Mouse (Mus musculus) forebrain, postnatal 0 days (tissue): ENCODE measurements around the gene Dock9. TPM values are rescaled to one million over a fixed set of nuclear protein-coding genes. Genes with fewer than 3 reads are reported as not detected.
A peak's percentile ranks its signal among the peaks of the same experiment; 100 is the strongest.

Source experiments
- ATAC-seq: fragments of 200-750 bp; cut with Nextera tagmentation; 2 replicates; pipeline ENCODE4 v1.8.0; 2017; ENCODE audit warnings: mild to moderate bottlenecking, moderate library complexity
- DNase-seq: peaks from one replicate; pipeline ENCODE4 v3.0.0-alpha.2; 2015
- H3K27ac ChIP-seq: fragments of 300-500 bp; sonication (generic); 2 replicates; pipeline ENCODE4 v1.5.1; 2014; ENCODE audit warnings: low read depth, mild to moderate bottlenecking, antibody characterized with exemption, low read length, moderate library complexity, mixed read lengths
- H3K27me3 ChIP-seq: fragments of 300-500 bp; sonication (generic); 2 replicates; pipeline ENCODE4 v1.6.1; 2014; ENCODE audit warnings: mild to moderate bottlenecking, low read length, mixed read lengths; ENCODE audit not compliant: insufficient read depth
- H3K36me3 ChIP-seq: fragments of 300-500 bp; sonication (generic); 2 replicates; pipeline ENCODE4 v1.6.1; 2014; ENCODE audit warnings: mild to moderate bottlenecking, moderate library complexity; ENCODE audit not compliant: insufficient read depth
- H3K4me1 ChIP-seq: fragments of 300-500 bp; sonication (generic); 2 replicates; pipeline ENCODE4 v1.6.1; 2014; ENCODE audit warnings: antibody characterized with exemption; ENCODE audit not compliant: insufficient read depth
- H3K4me2 ChIP-seq: fragments of 300-500 bp; sonication (generic); 2 replicates; pipeline ENCODE4 v1.6.1; 2014; ENCODE audit warnings: low read depth, mild to moderate bottlenecking, moderate library complexity
- H3K4me3 ChIP-seq: fragments of 300-500 bp; sonication (generic); 2 replicates; pipeline ENCODE4 v1.5.1; 2014; ENCODE audit warnings: low read depth, low read length, mixed read lengths
- H3K9ac ChIP-seq: fragments of 300-500 bp; sonication (generic); 2 replicates; pipeline ENCODE4 v1.6.1; 2014; ENCODE audit warnings: mild to moderate bottlenecking
- H3K9me3 ChIP-seq: fragments of 300-500 bp; sonication (generic); 2 replicates; pipeline ENCODE4 v1.6.1; 2016; ENCODE audit warnings: low read length
- CTCF ChIP-seq: sonication (generic); IDR thresholded peaks from 2 replicates; pipeline ENCODE4 v1.5.1; 2016; ENCODE audit warnings: antibody characterized with exemption, control low read depth, low read depth
- WGBS: fragments of 180-500 bp; shearing (Covaris S2); extraction: QIAGEN DNeasy Blood & Tissue Kit; methylation state at CpG from one replicate; pipeline ENCODE4 v1.1.7; 2014; 5-methylcytosine and 5-hydroxymethylcytosine counted together
- polyA plus RNA-seq: library from polyadenylated mRNA; unstranded; fragments of >200 nt; fragmentation: Nextera tagmentation; extraction: Ambion mirVana; gene quantifications from 2 replicates; pipeline ENCODE4 v1.2.1, GENCODE M21; 2015
- total RNA-seq: library from RNA; depleted of rRNA; stranded (reverse); fragments of >200 nt; gene quantifications from 2 replicates; pipeline ENCODE4 v1.2.3, GENCODE M21; 2014

Gene Dock9
- total and polyA plus RNA-seq, 2 experiments from 2014 or later: 14.2 to 87.2 TPM

DNA sequence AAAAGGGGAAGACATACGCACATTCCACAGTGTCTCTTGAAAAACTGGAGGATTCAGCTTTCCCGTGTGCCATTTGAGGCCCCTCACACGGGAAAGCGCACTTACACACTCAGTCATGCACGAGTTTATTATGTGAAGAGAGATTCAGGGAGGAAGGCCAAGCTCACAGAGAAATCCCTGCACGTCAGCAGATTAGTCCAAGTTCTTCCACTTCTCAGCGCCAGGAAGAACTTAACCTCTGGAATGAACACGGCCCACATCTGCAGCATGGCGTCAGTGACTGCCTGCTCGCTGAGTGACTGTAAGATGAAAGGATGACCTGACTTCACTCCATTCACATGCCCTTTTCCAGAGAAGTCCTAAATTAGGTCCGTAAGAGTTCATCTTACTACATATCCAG, 43.5 kb downstream of the Dock9 start:
- WGBS: 45% methylated on average over 11 of the region's 11 CpGs
- DNase-seq: no peak
- Histone ChIP-seq H3K27ac (no peak overlapping the region), H3K9me3 (no peaks in the 10 kb centered on the region), H3K9ac (no peak overlapping the region), H3K36me3 (no peaks in the 10 kb centered on the region), H3K4me3 (no peak overlapping the region), H3K4me2 (no peak overlapping the region), H3K27me3 (no peaks in the 10 kb centered on the region), H3K4me1 (no peaks in the 10 kb centered on the region)
- no peak for TF ChIP-seq CTCF
- no peak for ATAC-seq

DNA sequence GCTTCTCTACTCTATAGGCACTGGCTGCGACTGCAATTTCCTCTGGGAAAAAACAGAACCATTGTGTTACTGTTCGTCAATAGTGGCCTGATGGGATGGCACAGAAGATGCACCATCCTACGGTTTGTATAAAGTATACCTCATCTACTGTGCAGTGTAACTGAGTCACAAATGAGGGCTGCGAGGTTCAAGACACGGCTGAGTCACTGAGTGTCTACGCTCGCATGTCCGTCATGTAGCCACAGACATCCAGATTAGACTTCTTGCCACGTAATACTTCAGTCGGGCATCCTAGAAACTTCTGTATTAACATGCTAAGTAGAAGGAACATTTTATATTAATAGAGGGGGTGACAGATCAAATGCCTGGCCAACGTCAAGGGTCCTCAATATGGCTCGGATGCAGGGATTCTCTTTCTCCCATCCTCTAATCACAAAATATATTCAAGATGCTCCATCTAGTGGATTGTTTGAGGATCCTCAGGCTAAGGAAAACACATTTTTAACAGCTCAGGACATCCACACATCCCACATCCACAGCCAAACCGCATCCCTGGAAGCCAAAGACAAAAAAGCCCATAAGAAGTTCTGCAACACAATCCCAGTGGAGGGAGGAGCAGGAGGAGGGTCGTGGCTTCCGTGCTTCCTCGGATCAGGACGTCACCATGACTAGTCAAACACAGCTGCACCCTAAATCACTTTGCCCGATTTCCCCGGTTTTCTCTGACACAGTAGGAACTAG, 44.8 kb downstream of the Dock9 start:
- no peaks in the 10 kb centered on the region for H3K9me3 ChIP-seq
- no peak overlapping the region for H3K9ac ChIP-seq
- H3K36me3 ChIP-seq: no peaks in the 10 kb centered on the region
- H3K4me1 ChIP-seq: no peaks in the 10 kb centered on the region
- DNase-seq: peak; percentile 61
- TF ChIP-seq CTCF: peak; percentile 72
- H3K4me3 ChIP-seq: no peak overlapping the region
- peak; percentile 82; the same call in 1 of the 2 replicates for ATAC-seq
- no peak overlapping the region for H3K4me2 ChIP-seq
- no peak overlapping the region for H3K27ac ChIP-seq
- 63% methylated on average over 19 of the region's 19 CpGs for WGBS
- H3K27me3 ChIP-seq: no peaks in the 10 kb centered on the region

DNA sequence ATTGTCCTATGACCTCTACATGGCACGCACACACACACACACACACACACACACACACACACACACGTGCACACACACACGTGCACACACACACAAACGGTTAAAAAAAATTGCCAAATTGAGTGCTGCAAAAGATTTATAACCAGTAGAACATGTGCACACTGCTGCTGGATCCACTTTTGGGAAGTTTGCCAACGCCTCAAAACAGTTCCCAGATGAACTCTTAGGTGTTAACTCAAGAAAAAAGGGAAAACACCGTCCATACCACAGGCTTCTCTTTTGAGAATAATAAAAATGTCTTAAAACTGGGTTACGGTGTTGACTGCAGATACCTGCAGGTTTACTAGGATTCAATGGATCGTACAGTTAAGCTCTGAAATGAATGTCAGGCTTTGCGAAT, 48.0 kb downstream of the Dock9 start:
- no peak overlapping the region for H3K27ac ChIP-seq
- no peak for ATAC-seq

DNA sequence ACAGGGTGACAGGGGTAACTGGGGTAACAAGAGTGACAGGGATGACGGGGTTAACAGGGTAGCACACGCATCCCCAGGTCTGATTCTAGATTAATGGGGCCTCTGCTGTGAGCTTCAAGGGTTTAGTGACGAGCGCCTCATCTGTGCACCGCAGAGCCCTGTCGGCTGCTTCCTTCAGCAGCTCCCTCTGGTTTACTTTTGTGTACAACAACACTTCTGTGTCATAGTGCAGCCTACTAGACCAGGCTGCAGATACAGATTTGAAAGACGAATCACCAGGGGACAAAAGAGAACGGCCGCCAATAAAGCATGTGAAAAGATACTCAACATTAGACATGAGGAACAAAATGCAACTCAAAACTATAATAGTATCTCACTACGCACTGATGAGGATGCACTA, 48.6 kb downstream of the Dock9 start:
- WGBS: 76% methylated on average over 10 of the region's 10 CpGs
- no peak for TF ChIP-seq CTCF

More for the DNA sequence above, 48.0 kb downstream of the Dock9 start:
- 83% methylated on average over 9 of the region's 9 CpGs for WGBS
- DNase-seq: no peak
- H3K27me3 ChIP-seq: no peaks in the 10 kb centered on the region
- H3K4me3 ChIP-seq: no peak overlapping the region
- no peak for TF ChIP-seq CTCF
- H3K9me3 ChIP-seq: no peaks in the 10 kb centered on the region
- H3K4me1 ChIP-seq: 0 out of 2 replicates have a peak, but pooled peaks cover 5% of the 10 kb centered on the region
- no peak overlapping the region for H3K9ac ChIP-seq
- H3K4me2 ChIP-seq: no peak overlapping the region
- H3K36me3 ChIP-seq: no peaks in the 10 kb centered on the region

DNA sequence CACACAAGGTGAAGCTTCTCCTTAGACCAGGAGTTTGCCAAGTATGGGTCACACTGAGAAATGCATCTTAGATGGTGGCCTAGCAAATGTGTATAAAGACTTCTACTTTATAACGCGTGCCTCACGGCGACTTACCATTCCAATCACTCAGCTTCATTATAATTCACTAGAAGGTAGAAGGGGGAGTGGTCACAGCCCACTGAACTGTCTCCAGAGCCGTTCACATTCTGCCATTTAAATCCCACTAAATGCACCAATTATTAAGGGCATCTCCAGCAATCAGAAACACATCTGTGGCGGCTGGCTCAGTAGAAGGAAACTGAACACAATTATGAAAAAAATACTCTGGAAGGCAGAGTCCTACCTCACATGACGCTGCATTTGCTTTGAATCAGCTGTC, 50.3 kb downstream of the Dock9 start:
- Histone ChIP-seq H3K4me3 (no peak overlapping the region), H3K36me3 (no peaks in the 10 kb centered on the region), H3K27me3 (no peaks in the 10 kb centered on the region), H3K4me1 (0 out of 2 replicates have a peak, but pooled peaks cover 5% of the 10 kb centered on the region), H3K9ac (no peak overlapping the region), H3K4me2 (no peak overlapping the region), H3K27ac (no peak overlapping the region), H3K9me3 (no peaks in the 10 kb centered on the region)
- DNase-seq (no peak), ATAC-seq (no peak)
- no peak for TF ChIP-seq CTCF
- WGBS: 69% methylated on average over 7 of the region's 7 CpGs

More for the DNA sequence above, 48.6 kb downstream of the Dock9 start:
- no peak overlapping the region for H3K27ac ChIP-seq
- no peak overlapping the region for H3K9ac ChIP-seq
- H3K4me3 ChIP-seq: no peak overlapping the region
- H3K27me3 ChIP-seq: no peaks in the 10 kb centered on the region
- no peaks in the 10 kb centered on the region for H3K36me3 ChIP-seq
- H3K9me3 ChIP-seq: no peaks in the 10 kb centered on the region
- DNase-seq (no peak), ATAC-seq (no peak)
- H3K4me2 ChIP-seq: no peak overlapping the region
- H3K4me1 ChIP-seq: 0 out of 2 replicates have a peak, but pooled peaks cover 5% of the 10 kb centered on the region

DNA sequence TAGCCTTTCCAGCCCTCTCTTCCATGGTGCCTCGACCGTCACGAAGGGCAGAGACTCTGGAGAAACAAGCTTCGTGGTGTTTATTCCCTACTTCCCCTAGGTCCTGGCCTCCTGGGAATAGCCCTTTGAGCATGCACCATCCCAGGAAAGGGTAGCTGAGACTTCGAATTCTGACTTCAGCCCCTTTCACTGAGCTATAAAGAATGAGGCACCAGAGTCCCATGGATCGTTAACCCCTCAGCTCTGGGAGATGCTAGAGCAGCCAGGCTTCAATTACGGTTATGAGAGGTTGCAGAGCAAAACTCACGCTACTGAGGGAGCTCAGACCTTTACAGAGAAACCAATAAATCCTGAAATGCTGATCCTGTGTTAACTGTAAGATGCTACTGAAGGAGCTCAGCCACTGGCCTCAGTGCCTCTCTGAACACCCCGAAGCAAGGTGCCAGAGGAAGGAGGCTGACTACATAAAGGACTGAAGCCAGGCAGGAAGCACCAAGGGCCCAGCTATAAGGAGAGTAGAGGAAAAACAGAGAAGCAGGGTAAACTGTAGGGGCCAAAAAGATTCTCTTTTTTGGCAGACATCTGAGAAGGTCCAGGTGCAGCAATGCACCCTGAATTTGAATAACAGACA, 53.7 kb downstream of the Dock9 start:
- no peak for TF ChIP-seq CTCF

More for the DNA sequence above, 53.7 kb downstream of the Dock9 start:
- ATAC-seq (no peak), DNase-seq (no peak)
- Histone ChIP-seq H3K9me3 (no peaks in the 10 kb centered on the region), H3K27me3 (no peaks in the 10 kb centered on the region), H3K36me3 (no peaks in the 10 kb centered on the region), H3K4me1 (peaks cover 10% of the 10 kb centered on the region; the same call in 1 of the 2 replicates), H3K4me3 (no peak overlapping the region), H3K4me2 (no peak overlapping the region), H3K9ac (no peak overlapping the region), H3K27ac (no peak overlapping the region)
- 71% methylated on average over 9 of the region's 9 CpGs for WGBS
